Mouse (Mus musculus): ENCODE measurements around the gene Cep152. TPM values are rescaled to one million over a fixed set of nuclear protein-coding genes. Genes with fewer than 3 reads are reported as not detected.

Gene Cep152
- 10 to 100 TPM; 19.7 to 20.7 TPM for total RNA-seq (2023)

GRCm38 (mm10) chr2:125624837-125625351, at the start of gene Cep152:
Gene Cep152 (minus strand): TSS chr2:125625113.

GRCm38 (mm10) chr2:125672957-125673631, 48.2 kb upstream of the Cep152 start, which contains the start of gene Eid1:
Gene Eid1 (plus strand): TSS chr2:125673095.

Other genes with a start within 250 kb of the Cep152 start
- not detected for gene Gm9913, start 120.0 kb downstream of the Cep152 start, total RNA-seq (2023)
- not detected for gene Fbn1, start 117.1 kb downstream of the Cep152 start, total RNA-seq (2023)
- gene Eid1, start 48.0 kb upstream of the Cep152 start, total RNA-seq (2023), result 10 to 100 TPM; 36.6 to 37.1 TPM
- under 1 TPM; 0.21 to 0.35 TPM for gene Shc4, start 99.0 kb upstream of the Cep152 start, total RNA-seq (2023)
- 10 to 100 TPM; 54.9 to 58.5 TPM for gene Secisbp2l, start 157.8 kb upstream of the Cep152 start, total RNA-seq (2023)
- gene Galk2, start 234.0 kb upstream of the Cep152 start, total RNA-seq (2023), result 10 to 100 TPM; 23.1 to 24.7 TPM
- gene Cops2, start 234.0 kb upstream of the Cep152 start, total RNA-seq (2023), result 10 to 100 TPM; 58.9 to 70.3 TPM

Data from B cell, adult 67 days (primary cell).